Mouse (Mus musculus) heart, embryonic 14.5 days (tissue): Measurements from ENCODE around the gene Dst. TPM values are rescaled to one million over a fixed set of nuclear protein-coding genes. Genes with fewer than 3 reads are reported as not detected.
A peak's percentile ranks its signal among the peaks of the same experiment; 100 is the strongest.

ENCODE experiments used
- ATAC-seq: fragments of 200-750 bp; cut with Nextera tagmentation; 2 replicates; pipeline ENCODE4 v1.8.0; 2017; ENCODE audit warnings: low read depth, moderate TSS enrichment; ENCODE audit not compliant: insufficient number of reproducible peaks, insufficient read depth, low FRiP score
- H3K27ac ChIP-seq, 2 experiments: fragments of 200-500 bp in 1 of 2; fragments of 300-500 bp in 1 of 2; sonication (generic) in 1 of 2; replicated peaks in 1 of 2; 2 replicates each; pipeline ENCODE4 v1.5.1; 2012 to 2014; ENCODE audit warnings: low read depth in 2 of 2, low read length in 2 of 2, control low read depth in 1 of 2, mild to moderate bottlenecking in 1 of 2, mixed read lengths in 1 of 2; ENCODE audit not compliant: control insufficient read depth in 1 of 2, insufficient read depth in 1 of 2
- H3K27me3 ChIP-seq: fragments of 300-500 bp; sonication (generic); 2 replicates; pipeline ENCODE4 v1.6.1; 2014; ENCODE audit warnings: mild to moderate bottlenecking, low read length, control low read depth; ENCODE audit not compliant: control insufficient read depth, insufficient read depth
- H3K36me3 ChIP-seq: fragments of 300-500 bp; sonication (generic); 2 replicates; pipeline ENCODE4 v1.6.1; 2014; ENCODE audit warnings: mild to moderate bottlenecking, control low read depth, low read length, mixed read lengths; ENCODE audit not compliant: control insufficient read depth, insufficient read depth
- H3K4me1 ChIP-seq, 2 experiments: fragments of 200-500 bp in 1 of 2; fragments of 300-500 bp in 1 of 2; sonication (generic) in 1 of 2; 2 replicates each; pipeline ENCODE4 v1.6.1; 2012 to 2014; ENCODE audit warnings: low read length in 2 of 2, control low read depth in 1 of 2, mixed read lengths in 1 of 2; ENCODE audit not compliant: control insufficient read depth in 2 of 2, insufficient read depth in 2 of 2
- H3K4me2 ChIP-seq: fragments of 300-500 bp; sonication (generic); 2 replicates; pipeline ENCODE4 v1.6.1; 2014; ENCODE audit warnings: mild to moderate bottlenecking, low read length
- H3K4me3 ChIP-seq, 2 experiments: fragments of 200-500 bp in 1 of 2; fragments of 300-500 bp in 1 of 2; sonication (generic) in 1 of 2; 2 replicates each; pipeline ENCODE4 v1.5.1; 2012 to 2014; ENCODE audit warnings: low read length in 2 of 2, mild to moderate bottlenecking in 2 of 2, control low read depth in 1 of 2, low read depth in 1 of 2, moderate library complexity in 1 of 2; ENCODE audit not compliant: control insufficient read depth in 1 of 2, insufficient read depth in 1 of 2
- H3K9ac ChIP-seq: fragments of 300-500 bp; sonication (generic); 2 replicates; pipeline ENCODE4 v1.6.1; 2014; ENCODE audit warnings: mild to moderate bottlenecking, low read length
- H3K9me3 ChIP-seq: fragments of 300-500 bp; sonication (generic); 2 replicates; pipeline ENCODE4 v1.6.1; 2016; ENCODE audit warnings: low read length, control low read depth; ENCODE audit not compliant: control insufficient read depth
- WGBS: fragments of 180-500 bp; shearing (Covaris S2); extraction: QIAGEN DNeasy Blood & Tissue Kit; methylation state at CpG from one replicate; pipeline ENCODE4 v1.1.7; 2014; 5-methylcytosine and 5-hydroxymethylcytosine counted together
- polyA plus RNA-seq: library from polyadenylated mRNA; unstranded; fragments of >200 nt; fragmentation: Nextera tagmentation; extraction: Ambion mirVana; gene quantifications from 2 replicates; pipeline ENCODE4 v1.2.1, GENCODE M21; 2014

Dst gene
- polyA plus RNA-seq, 1 experiment from 2014 or later: 38.6 TPM

DNA sequence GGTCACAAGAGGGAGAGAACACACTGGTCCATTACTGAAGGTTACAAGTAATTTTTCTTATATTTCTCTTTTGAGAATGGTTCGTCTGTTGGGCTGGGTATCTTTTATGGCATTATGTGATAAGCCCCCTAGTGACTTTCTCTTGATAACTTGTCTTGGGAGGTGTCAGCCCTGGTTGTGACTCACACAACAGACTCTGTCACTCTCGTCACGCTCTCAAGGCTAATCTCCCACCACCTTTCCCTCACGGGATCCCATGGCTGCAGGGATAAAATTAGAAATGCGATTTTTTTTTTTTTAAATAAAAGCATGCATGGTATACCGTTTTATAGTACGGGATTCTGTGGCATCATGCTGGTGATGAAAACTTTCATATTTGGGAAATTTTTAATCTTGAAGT, 375.5 kb downstream of the Dst start:
- no peak for ATAC-seq
- H3K36me3 ChIP-seq: peaks cover 85% of the 10 kb centered on the region
- no peak overlapping the region for H3K4me2 ChIP-seq
- no peak overlapping the region; a peak in 1 of 4 replicates for H3K27ac ChIP-seq
- 26% methylated on average over 7 of the region's 7 CpGs for WGBS
- H3K4me3 ChIP-seq: no peak overlapping the region
- H3K4me1 ChIP-seq: no peaks in the 10 kb centered on the region
- H3K9me3 ChIP-seq: no peaks in the 10 kb centered on the region
- H3K9ac ChIP-seq: no peak overlapping the region
- H3K27me3 ChIP-seq: no peaks in the 10 kb centered on the region

GRCm38 (mm10) chr1:34284979-34285378, 377.0 kb downstream of the Dst start:
- Histone ChIP-seq H3K4me3 (no peak overlapping the region), H3K4me2 (no peak overlapping the region), H3K27me3 (no peaks in the 10 kb centered on the region), H3K27ac (no peak overlapping the region), H3K9ac (no peak overlapping the region), H3K4me1 (peaks cover 6 to 11% of the 10 kb centered on the region in 2 experiments), H3K36me3 (peaks cover 81% of the 10 kb centered on the region), H3K9me3 (no peaks in the 10 kb centered on the region)
- 91% methylated on average over 9 of the region's 9 CpGs for WGBS
- ATAC-seq: no peak

DNA sequence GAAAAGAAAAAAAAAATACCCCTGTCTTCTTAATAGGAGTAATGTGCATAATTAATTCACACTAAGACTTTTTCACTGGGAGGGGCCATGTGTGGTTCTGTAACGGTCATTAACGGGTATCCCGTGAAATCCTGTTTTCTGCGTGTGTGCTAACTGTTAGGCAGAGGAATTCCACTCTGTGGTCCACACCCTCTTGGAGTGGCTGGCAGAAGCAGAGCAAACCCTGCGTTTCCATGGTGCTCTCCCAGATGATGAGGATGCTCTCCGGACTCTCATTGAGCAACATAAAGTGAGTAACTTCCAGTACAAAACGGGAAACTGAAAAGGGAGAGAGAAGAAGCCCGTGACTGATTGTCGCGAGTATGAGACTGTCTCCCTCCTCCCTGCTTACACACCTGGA, 379.7 kb downstream of the Dst start:
- 87% methylated on average over 10 of the region's 10 CpGs for whole genome bisulfite sequencing
- H3K27me3 ChIP-seq: no peaks in the 10 kb centered on the region
- H3K9ac ChIP-seq: no peak overlapping the region
- peaks cover 85% of the 10 kb centered on the region for H3K36me3 ChIP-seq
- no peak overlapping the region for H3K4me3 ChIP-seq
- H3K4me1 ChIP-seq: peaks cover 10 to 15% of the 10 kb centered on the region in 2 experiments
- no peak for ATAC-seq
- no peak overlapping the region for H3K4me2 ChIP-seq
- H3K9me3 ChIP-seq: no peaks in the 10 kb centered on the region
- no peak overlapping the region for H3K27ac ChIP-seq

GRCm38 (mm10) chr1:34288181-34288580, 380.2 kb downstream of the Dst start:
- Histone ChIP-seq H3K9me3 (no peaks in the 10 kb centered on the region), H3K27me3 (no peaks in the 10 kb centered on the region), H3K9ac (no peak overlapping the region), H3K4me1 (peaks cover 11 to 15% of the 10 kb centered on the region in 2 experiments), H3K27ac (no peak overlapping the region), H3K4me3 (no peak overlapping the region), H3K4me2 (no peak overlapping the region), H3K36me3 (peaks cover 87% of the 10 kb centered on the region)
- WGBS: 95% methylated on average over 8 of the region's 8 CpGs
- no peak for ATAC-seq

GRCm38 (mm10) chr1:34288721-34289471, 380.9 kb downstream of the Dst start:
- H3K27ac ChIP-seq: peak overlapping the region; percentile 53 to 62
- H3K36me3 ChIP-seq: peaks cover 91% of the 10 kb centered on the region
- 69% methylated on average over 13 of the region's 13 CpGs for WGBS
- H3K4me3 ChIP-seq: no peak overlapping the region
- H3K9ac ChIP-seq: peak overlapping the region; percentile 21; the same call in 1 of the 2 replicates
- H3K27me3 ChIP-seq: no peaks in the 10 kb centered on the region
- no peaks in the 10 kb centered on the region for H3K9me3 ChIP-seq
- H3K4me2 ChIP-seq: no peak overlapping the region
- H3K4me1 ChIP-seq: peaks cover 13 to 17% of the 10 kb centered on the region in 2 experiments
- peak; percentile 37; the same call in 1 of the 2 replicates for ATAC-seq

- Histone ChIP-seq H3K27ac (peak overlapping the region; percentile 53 to 62), H3K4me1 (peaks cover 13 to 17% of the 10 kb centered on the region in 2 experiments), H3K4me3 (no peak overlapping the region), H3K36me3 (peaks cover 91% of the 10 kb centered on the region), H3K9ac (peak overlapping the region; percentile 21), H3K4me2 (no peak overlapping the region), H3K9me3 (no peaks in the 10 kb centered on the region), H3K27me3 (no peaks in the 10 kb centered on the region)
- WGBS: 70% methylated on average over 14 of the region's 14 CpGs
- ATAC-seq: peak; percentile 35
Measured at GRCm38 (mm10) chr1:34289472-34289748, 381.4 kb downstream of the Dst start.

GRCm38 (mm10) chr1:34290321-34290720, 382.3 kb downstream of the Dst start:
- Histone ChIP-seq H3K27ac (peak overlapping the region; percentile 40 to 62), H3K36me3 (peaks cover 92% of the 10 kb centered on the region)
- ATAC-seq: peak; percentile 49; the same call in 1 of the 2 replicates

GRCm38 (mm10) chr1:34293198-34293597, 385.2 kb downstream of the Dst start:
- 70% methylated on average over 14 of the region's 14 CpGs for WGBS
- H3K4me3 ChIP-seq: no peak overlapping the region
- no peak overlapping the region for H3K4me2 ChIP-seq
- no peaks in the 10 kb centered on the region for H3K27me3 ChIP-seq
- peaks cover 13 to 17% of the 10 kb centered on the region in 2 experiments for H3K4me1 ChIP-seq
- H3K27ac ChIP-seq: peak overlapping the region in 1 of 2 experiments; percentile 5; a peak in 1 of 4 replicates
- no peaks in the 10 kb centered on the region for H3K9me3 ChIP-seq
- no peak for ATAC-seq
- no peak overlapping the region for H3K9ac ChIP-seq
- H3K36me3 ChIP-seq: peaks cover 95% of the 10 kb centered on the region

More at GRCm38 (mm10) chr1:34290321-34290720, 382.3 kb downstream of the Dst start:
- WGBS: 62% methylated on average over 12 of the region's 12 CpGs
- Histone ChIP-seq H3K4me3 (no peak overlapping the region), H3K9ac (no peak overlapping the region), H3K4me1 (peaks cover 13 to 17% of the 10 kb centered on the region in 2 experiments), H3K4me2 (no peak overlapping the region), H3K27me3 (no peaks in the 10 kb centered on the region), H3K9me3 (no peaks in the 10 kb centered on the region)
